Mouse (Mus musculus): ENCODE measurements at regions not wholly inside any gene's neighbourhood (a gene's known extent, or its start where the extent isn't known, plus 50 kb on each side); places are given as distances from the start of the nearest gene placed in this dataset.

GRCm38 (mm10) chr1:75844123-75844522 is 298.1 kb downstream of the Slc4a3 start:
- H3K36me3 ChIP-seq (ENCODE audit: control insufficient read depth, insufficient read depth, low read length) = no peaks in the 10 kb centered on the region
- TF ChIP-seq CTCF (IDR thresholded peaks at IDR 0.05; ENCODE audit: extremely low read depth, insufficient read depth, insufficient read length, insufficient replicate concordance) (no peak), POLR2A (IDR thresholded peaks at IDR 0.05; ENCODE audit: low read depth, low read length) (no peak)
- no peak overlapping the region for H3K4me3 ChIP-seq (ENCODE audit: extremely low read depth, insufficient read depth, insufficient read length)
- no peaks in the 10 kb centered on the region for H3K4me1 ChIP-seq (ENCODE audit: control insufficient read depth, insufficient read depth, insufficient read length)
- 82% methylated on average over 10 of the region's 10 CpGs for WGBS
- H3K27me3 ChIP-seq (ENCODE audit: control insufficient read depth, insufficient read depth, low read length) = no peaks in the 10 kb centered on the region
- H3K27ac ChIP-seq (ENCODE audit: insufficient read depth, low read length) = no peak overlapping the region
- no peak for DNase-seq (ENCODE audit: low read depth in 1 of 2, low spot score in 2 of 2)

GRCm38 (mm10) chr1:75844529-75844928 is 298.5 kb downstream of the Slc4a3 start:
- Histone ChIP-seq H3K27ac (ENCODE audit: insufficient read depth, low read length) (no peak overlapping the region), H3K4me1 (ENCODE audit: control insufficient read depth, insufficient read depth, insufficient read length) (no peaks in the 10 kb centered on the region), H3K4me3 (ENCODE audit: extremely low read depth, insufficient read depth, insufficient read length) (no peak overlapping the region), H3K36me3 (ENCODE audit: control insufficient read depth, insufficient read depth, low read length) (no peaks in the 10 kb centered on the region), H3K27me3 (ENCODE audit: control insufficient read depth, insufficient read depth, low read length) (no peaks in the 10 kb centered on the region)
- DNase-seq (ENCODE audit: low read depth in 1 of 2, low spot score in 2 of 2) = no peak
- TF ChIP-seq CTCF (IDR thresholded peaks at IDR 0.05; ENCODE audit: extremely low read depth, insufficient read depth, insufficient read length, insufficient replicate concordance) (no peak), POLR2A (IDR thresholded peaks at IDR 0.05; ENCODE audit: low read depth, low read length) (no peak)
- 92% methylated on average over 4 of the region's 4 CpGs for WGBS

GRCm38 (mm10) chr1:75844981-75845380 is 298.9 kb downstream of the Slc4a3 start:
- no peak for DNase-seq (ENCODE audit: low read depth in 1 of 2, low spot score in 2 of 2)
- no peak overlapping the region for H3K4me3 ChIP-seq (ENCODE audit: extremely low read depth, insufficient read depth, insufficient read length)

GRCm38 (mm10) chr1:75845771-75846535 is 299.9 kb downstream of the Slc4a3 start:
- Histone ChIP-seq H3K4me1 (ENCODE audit: control insufficient read depth, insufficient read depth, insufficient read length) (no peaks in the 10 kb centered on the region), H3K36me3 (ENCODE audit: control insufficient read depth, insufficient read depth, low read length) (no peaks in the 10 kb centered on the region), H3K4me3 (ENCODE audit: extremely low read depth, insufficient read depth, insufficient read length) (no peak overlapping the region), H3K27me3 (ENCODE audit: control insufficient read depth, insufficient read depth, low read length) (no peaks in the 10 kb centered on the region), H3K27ac (ENCODE audit: insufficient read depth, low read length) (no peak overlapping the region)
- no peak for DNase-seq (ENCODE audit: low read depth in 1 of 2, low spot score in 2 of 2)
- TF ChIP-seq POLR2A (IDR thresholded peaks at IDR 0.05; ENCODE audit: low read depth, low read length) = no peak
- TF ChIP-seq CTCF (IDR thresholded peaks at IDR 0.05; ENCODE audit: extremely low read depth, insufficient read depth, insufficient read length, insufficient replicate concordance) = no peak
- WGBS = 94% methylated on average over 4 of the region's 4 CpGs

More at GRCm38 (mm10) chr1:75844981-75845380, 298.9 kb downstream of the Slc4a3 start:
- H3K27me3 ChIP-seq (ENCODE audit: control insufficient read depth, insufficient read depth, low read length) = no peaks in the 10 kb centered on the region
- H3K27ac ChIP-seq (ENCODE audit: insufficient read depth, low read length) = no peak overlapping the region
- no peaks in the 10 kb centered on the region for H3K36me3 ChIP-seq (ENCODE audit: control insufficient read depth, insufficient read depth, low read length)
- WGBS = 57% methylated on average over 7 of the region's 7 CpGs
- TF ChIP-seq POLR2A (IDR thresholded peaks at IDR 0.05; ENCODE audit: low read depth, low read length) (no peak), CTCF (IDR thresholded peaks at IDR 0.05; ENCODE audit: extremely low read depth, insufficient read depth, insufficient read length, insufficient replicate concordance) (no peak)
- H3K4me1 ChIP-seq (ENCODE audit: control insufficient read depth, insufficient read depth, insufficient read length) = no peaks in the 10 kb centered on the region

GRCm38 (mm10) chr1:75847681-75848080 is 301.6 kb downstream of the Slc4a3 start:
- WGBS = 86% methylated on average over 3 of the region's 3 CpGs
- H3K4me1 ChIP-seq (ENCODE audit: control insufficient read depth, insufficient read depth, insufficient read length) = no peaks in the 10 kb centered on the region
- no peaks in the 10 kb centered on the region for H3K36me3 ChIP-seq (ENCODE audit: control insufficient read depth, insufficient read depth, low read length)
- no peak for DNase-seq (ENCODE audit: low read depth in 1 of 2, low spot score in 2 of 2)
- H3K27ac ChIP-seq (ENCODE audit: insufficient read depth, low read length) = no peak overlapping the region
- H3K4me3 ChIP-seq (ENCODE audit: extremely low read depth, insufficient read depth, insufficient read length) = no peak overlapping the region
- TF ChIP-seq POLR2A (IDR thresholded peaks at IDR 0.05; ENCODE audit: low read depth, low read length) = no peak
- no peak for TF ChIP-seq CTCF (IDR thresholded peaks at IDR 0.05; ENCODE audit: extremely low read depth, insufficient read depth, insufficient read length, insufficient replicate concordance)
- H3K27me3 ChIP-seq (ENCODE audit: control insufficient read depth, insufficient read depth, low read length) = no peaks in the 10 kb centered on the region

- no peak overlapping the region for H3K27ac ChIP-seq (ENCODE audit: insufficient read depth, low read length)
- no peak overlapping the region for H3K4me3 ChIP-seq (ENCODE audit: extremely low read depth, insufficient read depth, insufficient read length)
- 89% methylated on average over 4 of the region's 4 CpGs for WGBS
- H3K36me3 ChIP-seq (ENCODE audit: control insufficient read depth, insufficient read depth, low read length) = no peaks in the 10 kb centered on the region
- H3K4me1 ChIP-seq (ENCODE audit: control insufficient read depth, insufficient read depth, insufficient read length) = no peaks in the 10 kb centered on the region
- DNase-seq (ENCODE audit: low read depth in 1 of 2, low spot score in 2 of 2) = no peak
- no peak for TF ChIP-seq CTCF (IDR thresholded peaks at IDR 0.05; ENCODE audit: extremely low read depth, insufficient read depth, insufficient read length, insufficient replicate concordance)
- no peak for TF ChIP-seq POLR2A (IDR thresholded peaks at IDR 0.05; ENCODE audit: low read depth, low read length)
- no peaks in the 10 kb centered on the region for H3K27me3 ChIP-seq (ENCODE audit: control insufficient read depth, insufficient read depth, low read length)
Measured at GRCm38 (mm10) chr1:75848436-75848835, 302.4 kb downstream of the Slc4a3 start.

GRCm38 (mm10) chr1:75850131-75850530 is 304.1 kb downstream of the Slc4a3 start:
- no peaks in the 10 kb centered on the region for H3K4me1 ChIP-seq (ENCODE audit: control insufficient read depth, insufficient read depth, insufficient read length)
- H3K4me3 ChIP-seq (ENCODE audit: extremely low read depth, insufficient read depth, insufficient read length) = no peak overlapping the region; the same call in 1 of the 2 replicates
- DNase-seq (ENCODE audit: low read depth in 1 of 2, low spot score in 2 of 2) = no peak
- H3K27me3 ChIP-seq (ENCODE audit: control insufficient read depth, insufficient read depth, low read length) = no peaks in the 10 kb centered on the region
- no peaks in the 10 kb centered on the region for H3K36me3 ChIP-seq (ENCODE audit: control insufficient read depth, insufficient read depth, low read length)
- WGBS = 92% methylated on average over 4 of the region's 4 CpGs
- no peak for TF ChIP-seq CTCF (IDR thresholded peaks at IDR 0.05; ENCODE audit: extremely low read depth, insufficient read depth, insufficient read length, insufficient replicate concordance)
- no peak for TF ChIP-seq POLR2A (IDR thresholded peaks at IDR 0.05; ENCODE audit: low read depth, low read length)
- H3K27ac ChIP-seq (ENCODE audit: insufficient read depth, low read length) = no peak overlapping the region

All from spleen, adult 2 months (tissue).